Mouse (Mus musculus) brain, embryonic 14.5 days (tissue): ENCODE data around the gene Tulp2.

Source experiments
- CTCF ChIP-seq: fragments of 200-500 bp; IDR thresholded peaks from 2 replicates; pipeline ENCODE4 v1.5.1; 2012; ENCODE audit warnings: inconsistent platforms, mild to moderate bottlenecking, moderate library complexity, borderline replicate concordance; ENCODE audit not compliant: insufficient read depth, insufficient read length; ENCODE audit errors: extremely low read depth
- POLR2A ChIP-seq: fragments of 200-500 bp; IDR thresholded peaks from 2 replicates; pipeline ENCODE4 v1.6.1; 2012; ENCODE audit warnings: mild to moderate bottlenecking, inconsistent platforms, borderline replicate concordance; ENCODE audit not compliant: poor library complexity, insufficient read depth, insufficient read length, severe bottlenecking; ENCODE audit errors: extremely low read depth

- TF ChIP-seq CTCF (no peak), POLR2A (no peak)
These were observed 16.8 kb downstream of the Tulp2 start for GRCm38 (mm10) chr7:45498427-45498826.
